Mouse (Mus musculus): ENCODE data around the gene Tshb.

DNA sequence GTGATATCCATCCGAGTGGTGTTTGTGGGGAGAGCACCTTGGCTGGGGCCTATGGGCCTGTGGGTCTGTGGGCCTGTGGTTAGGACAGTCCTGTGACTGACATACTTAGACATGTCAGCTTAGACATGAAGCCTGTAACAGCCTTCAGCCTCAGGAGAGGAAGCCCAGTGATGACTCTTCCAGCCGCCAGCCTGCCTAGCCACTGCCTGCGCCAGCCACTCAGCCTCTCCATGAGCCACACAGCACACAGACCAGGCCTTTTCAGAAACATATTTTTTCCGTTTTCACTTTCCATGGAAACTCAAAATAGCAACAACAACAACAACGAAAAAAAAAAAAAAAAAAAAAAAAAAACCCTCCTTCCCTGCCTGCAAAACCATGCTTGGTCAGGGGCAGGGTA lies 33.8 kb downstream of the Tshb start:
- no peak for TF ChIP-seq POLR2A (IDR thresholded peaks at IDR 0.05; ENCODE audit: control insufficient read depth, extremely low read depth, insufficient read depth, low read length, poor library complexity)
- TF ChIP-seq CTCF (IDR thresholded peaks at IDR 0.05; ENCODE audit: borderline replicate concordance, control insufficient read depth, extremely low read depth, insufficient read depth, low read length, poor library complexity) = no peak

All from thymus, adult 2 months (tissue).